Mouse (Mus musculus) right cerebral cortex, postnatal 10 days (tissue): Measurements from ENCODE around the gene Ptpn6.
A peak's percentile ranks its signal among the peaks of the same experiment; 100 is the strongest.
"Not testable (repeated sequence)": the region's sequence is repeated elsewhere in the genome, so short reads cannot be mapped to it uniquely, and the experiment has no call there.

ENCODE experiments used
- DNase-seq, 2 experiments: peaks; one replicate each; pipeline ENCODE4 v3.0.0; 2021; ENCODE audit warnings: low spot score in 2 of 2

The Ptpn6 gene

GRCm38 (mm10) chr6:124699962-124700610 is 38.4 kb downstream of the Ptpn6 start:
- peak; percentile 66 to 74 for DNase-seq

GRCm38 (mm10) chr6:124699366-124699765 is 39.1 kb downstream of the Ptpn6 start:
- DNase-seq, result no peak

GRCm38 (mm10) chr6:124698751-124699150 is 39.8 kb downstream of the Ptpn6 start:
- no peak for DNase-seq

GRCm38 (mm10) chr6:124696441-124697150 is 41.9 kb downstream of the Ptpn6 start:
- no peak for DNase-seq

- DNase-seq, result peak; percentile 84 to 85
Observed at GRCm38 (mm10) chr6:124694166-124694955, 44.2 kb downstream of the Ptpn6 start.

- DNase-seq, result no peak
Observed at GRCm38 (mm10) chr6:124693243-124693981, 45.1 kb downstream of the Ptpn6 start.

GRCm38 (mm10) chr6:124690517-124690916 is 48.0 kb downstream of the Ptpn6 start:
- DNase-seq, result no peak

GRCm38 (mm10) chr6:124689011-124689410 is 49.5 kb downstream of the Ptpn6 start:
- DNase-seq, result no peak

- no peak for DNase-seq
Observed at GRCm38 (mm10) chr6:124688151-124688758, 50.3 kb downstream of the Ptpn6 start.

GRCm38 (mm10) chr6:124686644-124687043 is 51.9 kb downstream of the Ptpn6 start:
- not testable (repeated sequence) for DNase-seq

GRCm38 (mm10) chr6:124685606-124686386 is 52.7 kb downstream of the Ptpn6 start:
- no peak for DNase-seq

- DNase-seq, result peak; percentile 58 to 71
Observed at GRCm38 (mm10) chr6:124683591-124684417, 54.7 kb downstream of the Ptpn6 start.

- DNase-seq, result not testable (repeated sequence)
Observed at GRCm38 (mm10) chr6:124682291-124682690, 56.2 kb downstream of the Ptpn6 start.

GRCm38 (mm10) chr6:124679486-124679885 is 59.0 kb downstream of the Ptpn6 start:
- no peak for DNase-seq

- DNase-seq, result no peak
Observed at GRCm38 (mm10) chr6:124678769-124679168, 59.7 kb downstream of the Ptpn6 start.

- DNase-seq, result no peak
Observed at GRCm38 (mm10) chr6:124676171-124676570, 62.3 kb downstream of the Ptpn6 start.

- DNase-seq, result no peak
Observed at GRCm38 (mm10) chr6:124674591-124674990, 63.9 kb downstream of the Ptpn6 start.

- DNase-seq, result peak; percentile 70 to 77
Observed at GRCm38 (mm10) chr6:124673619-124674018, 64.9 kb downstream of the Ptpn6 start.

GRCm38 (mm10) chr6:124672100-124672499 is 66.4 kb downstream of the Ptpn6 start:
- DNase-seq, result no peak
